Mouse (Mus musculus) embryonic fibroblast, embryonic 13.5 days (primary cell): ENCODE measurements around the gene Slc34a1.

Source experiments
- CTCF ChIP-seq: IDR thresholded peaks from 2 replicates; pipeline ENCODE4 v1.5.1; 2011; ENCODE audit warnings: mild to moderate bottlenecking, control low read depth, low read length, moderate library complexity, borderline replicate concordance; ENCODE audit not compliant: insufficient read depth
- POLR2A ChIP-seq: IDR thresholded peaks from 2 replicates; pipeline ENCODE4 v1.6.1; 2011; ENCODE audit warnings: low read depth, mild to moderate bottlenecking, control low read depth, low read length, moderate library complexity

- TF ChIP-seq POLR2A (peak; percentile 29), CTCF (no peak)
Observed at GRCm38 (mm10) chr13:55464027-55464884, 66.3 kb downstream of the Slc34a1 start, which contains the start of gene Prr7.
